Mouse (Mus musculus): ENCODE results near the gene Rab3a. TPM values are rescaled to one million over a fixed set of nuclear protein-coding genes. Genes with fewer than 3 reads are reported as not detected.

Rab3a gene
- polyA plus RNA-seq, 2 experiments = 1.6 to 2.7 TPM

GRCm38 (mm10) chr8:70749097-70749674, 5.3 kb upstream of the Rab3a start:
- Histone ChIP-seq H3K36me3 (replicated peaks; ENCODE audit: control insufficient read depth, insufficient read depth, low read depth) (no peaks in the 10 kb centered on the region), H3K4me2 (ENCODE audit: low read depth) (no peak overlapping the region), H3K4me1 (replicated peaks; ENCODE audit: control insufficient read depth in 2 of 2, insufficient read depth in 2 of 2, low read length in 1 of 2) (peaks cover 3 to 13% of the 10 kb centered on the region in 2 experiments; a peak in 3 of 4 replicates), H3K4me3 (ENCODE audit: insufficient read depth in 1 of 2, low read depth in 2 of 2, low read length in 2 of 2) (no peak overlapping the region), H3K27ac (no peak overlapping the region), H3K9ac (replicated peaks) (no peak overlapping the region), H3K9me3 (ENCODE audit: control insufficient read depth, low read length) (no peaks in the 10 kb centered on the region), H3K27me3 (ENCODE audit: control insufficient read depth, insufficient read depth, low read length) (peaks cover 29% of the 10 kb centered on the region)
- TF ChIP-seq EP300 (IDR thresholded peaks at IDR 0.05; ENCODE audit: low read depth) = no peak
- no peak for ATAC-seq (ENCODE audit: insufficient read depth)
- WGBS (ENCODE audit: insufficient replicate concordance) = 64% methylated on average over 19 of the region's 19 CpGs
- no peak for DNase-seq (ENCODE audit: low read depth in 3 of 3, low spot score in 3 of 3)

GRCm38 (mm10) chr8:70750128-70750680, 4.3 kb upstream of the Rab3a start:
- H3K27ac ChIP-seq = no peak overlapping the region
- DNase-seq (ENCODE audit: low read depth in 3 of 3, low spot score in 3 of 3) (no peak), ATAC-seq (ENCODE audit: insufficient read depth) (no peak)
- no peak overlapping the region for H3K4me2 ChIP-seq (ENCODE audit: low read depth)
- 68% methylated on average over 13 of the region's 13 CpGs for WGBS (ENCODE audit: insufficient replicate concordance)
- no peak overlapping the region for H3K9ac ChIP-seq (replicated peaks)
- no peaks in the 10 kb centered on the region for H3K9me3 ChIP-seq (ENCODE audit: control insufficient read depth, low read length)
- H3K27me3 ChIP-seq (ENCODE audit: control insufficient read depth, insufficient read depth, low read length) = peaks cover 19% of the 10 kb centered on the region
- peaks cover 3 to 16% of the 10 kb centered on the region in 2 experiments for H3K4me1 ChIP-seq (replicated peaks; ENCODE audit: control insufficient read depth in 2 of 2, insufficient read depth in 2 of 2, low read length in 1 of 2)
- TF ChIP-seq EP300 (IDR thresholded peaks at IDR 0.05; ENCODE audit: low read depth) = no peak
- TF ChIP-seq CTCF (IDR thresholded peaks at IDR 0.05; ENCODE audit: low read depth) = no peak
- H3K4me3 ChIP-seq (ENCODE audit: insufficient read depth in 1 of 2, low read depth in 2 of 2, low read length in 2 of 2) = no peak overlapping the region
- H3K36me3 ChIP-seq (replicated peaks; ENCODE audit: control insufficient read depth, insufficient read depth, low read depth) = no peaks in the 10 kb centered on the region

- WGBS (ENCODE audit: insufficient replicate concordance) = 19% methylated on average over 11 of the region's 11 CpGs
- Histone ChIP-seq H3K27ac (no peak overlapping the region), H3K4me1 (replicated peaks; ENCODE audit: control insufficient read depth in 2 of 2, insufficient read depth in 2 of 2, low read length in 1 of 2) (peaks cover 3 to 18% of the 10 kb centered on the region in 2 experiments), H3K4me2 (ENCODE audit: low read depth) (no peak overlapping the region), H3K9me3 (ENCODE audit: control insufficient read depth, low read length) (no peaks in the 10 kb centered on the region), H3K27me3 (ENCODE audit: control insufficient read depth, insufficient read depth, low read length) (peaks cover 3% of the 10 kb centered on the region), H3K36me3 (replicated peaks; ENCODE audit: control insufficient read depth, insufficient read depth, low read depth) (no peaks in the 10 kb centered on the region), H3K4me3 (ENCODE audit: insufficient read depth in 1 of 2, low read depth in 2 of 2, low read length in 2 of 2) (no peak overlapping the region), H3K9ac (replicated peaks) (no peak overlapping the region)
- no peak for TF ChIP-seq EP300 (IDR thresholded peaks at IDR 0.05; ENCODE audit: low read depth)
- peak; percentile 83 for TF ChIP-seq CTCF (IDR thresholded peaks at IDR 0.05; ENCODE audit: low read depth)
- peak in 1 of 3 experiments; percentile 65 for DNase-seq (ENCODE audit: low read depth in 3 of 3, low spot score in 3 of 3)
- ATAC-seq (ENCODE audit: insufficient read depth) = no peak
These were observed 2.3 kb upstream of the Rab3a start for GRCm38 (mm10) chr8:70752000-70752764.

- H3K36me3 ChIP-seq (replicated peaks; ENCODE audit: control insufficient read depth, insufficient read depth, low read depth) = no peaks in the 10 kb centered on the region; the same call in 1 of the 2 replicates
- no peak overlapping the region for H3K9ac ChIP-seq (replicated peaks)
- ATAC-seq (ENCODE audit: insufficient read depth) (no peak), DNase-seq (ENCODE audit: low read depth in 3 of 3, low spot score in 3 of 3) (no peak)
- peak overlapping the region; percentile 83 for H3K4me2 ChIP-seq (ENCODE audit: low read depth)
- no peak overlapping the region; a peak in 1 of 4 replicates for H3K4me3 ChIP-seq (ENCODE audit: insufficient read depth in 1 of 2, low read depth in 2 of 2, low read length in 2 of 2)
- 5% methylated on average over 21 of the region's 21 CpGs for WGBS (ENCODE audit: insufficient replicate concordance)
- no peaks in the 10 kb centered on the region for H3K9me3 ChIP-seq (ENCODE audit: control insufficient read depth, low read length)
- no peak overlapping the region for H3K27ac ChIP-seq
- TF ChIP-seq EP300 (IDR thresholded peaks at IDR 0.05; ENCODE audit: low read depth) (no peak), CTCF (IDR thresholded peaks at IDR 0.05; ENCODE audit: low read depth) (no peak)
- H3K27me3 ChIP-seq (ENCODE audit: control insufficient read depth, insufficient read depth, low read length) = no peaks in the 10 kb centered on the region; the same call in 1 of the 2 replicates
- peaks cover 3 to 18% of the 10 kb centered on the region in 2 experiments for H3K4me1 ChIP-seq (replicated peaks; ENCODE audit: control insufficient read depth in 2 of 2, insufficient read depth in 2 of 2, low read length in 1 of 2)
These were observed 1.3 kb upstream of the Rab3a start for GRCm38 (mm10) chr8:70753151-70753550.
